Mouse (Mus musculus): Measurements from ENCODE around the gene Rarb. TPM values are rescaled to one million over a fixed set of nuclear protein-coding genes. Genes with fewer than 3 reads are reported as not detected.
A peak's percentile ranks its signal among the peaks of the same experiment; 100 is the strongest.

Gene Rarb
- polyA plus RNA-seq, 1 experiment from 2014 or later = 19.1 TPM

DNA sequence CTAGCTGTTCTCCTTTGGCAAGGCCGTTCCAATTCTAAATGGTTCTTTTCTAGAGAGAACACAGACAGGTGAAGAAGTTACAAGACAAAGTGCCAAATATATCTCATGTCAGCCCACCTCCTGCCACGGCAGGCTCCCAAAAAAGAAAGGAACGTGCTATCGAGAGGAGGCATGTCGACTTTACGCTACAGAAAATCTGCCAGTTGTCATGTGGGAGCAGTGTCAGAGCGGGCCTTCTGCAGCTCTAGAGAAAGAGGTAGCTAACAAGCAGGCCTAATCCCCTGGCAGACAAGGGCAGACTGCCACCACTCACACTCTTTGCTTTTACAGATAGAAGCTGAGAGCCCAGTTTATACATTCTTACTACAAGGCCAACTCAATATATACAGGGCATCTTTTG is 219.7 kb downstream of the Rarb start:
- Histone ChIP-seq H3K27me3 (ENCODE audit: low read depth, poor library complexity, severe bottlenecking) (no peaks in the 10 kb centered on the region), H3K9me3 (replicated peaks) (no peaks in the 10 kb centered on the region), H3K36me3 (no peaks in the 10 kb centered on the region), H3K27ac (no peak overlapping the region), H3K4me1 (peaks cover 34% of the 10 kb centered on the region), H3K4me3 (no peak overlapping the region)
- no peak for DNase-seq (ENCODE audit: low spot score)
- 67% methylated on average over 7 of the region's 7 CpGs for whole genome bisulfite sequencing

DNA sequence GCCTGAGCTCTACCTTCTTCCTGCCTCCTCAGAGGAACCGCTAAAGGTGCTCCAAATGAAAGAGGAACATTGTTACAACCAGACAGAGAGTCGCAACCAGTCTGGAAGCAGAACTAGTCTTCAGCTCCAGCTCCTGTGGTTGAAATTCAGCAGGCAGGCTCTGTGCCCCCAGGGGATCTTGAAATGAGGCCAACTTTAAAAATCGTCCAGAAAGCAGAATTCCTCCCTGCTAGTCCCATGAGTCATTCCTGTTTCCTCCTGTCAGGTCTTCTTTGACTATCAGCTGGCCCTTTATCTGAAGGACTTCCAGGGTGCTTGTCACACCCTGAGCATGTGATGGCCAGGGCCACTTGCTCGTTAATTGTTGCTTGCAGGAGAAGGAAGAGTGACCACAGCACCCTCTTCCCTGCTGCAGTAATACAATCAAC is 220.9 kb downstream of the Rarb start:
- H3K27me3 ChIP-seq (ENCODE audit: low read depth, poor library complexity, severe bottlenecking) = no peaks in the 10 kb centered on the region
- H3K4me1 ChIP-seq = peaks cover 23% of the 10 kb centered on the region
- peak; percentile 32 for DNase-seq (ENCODE audit: low spot score)
- H3K27ac ChIP-seq = peak overlapping the region; percentile 58
- H3K4me3 ChIP-seq = no peak overlapping the region
- no peaks in the 10 kb centered on the region for H3K36me3 ChIP-seq
- H3K9me3 ChIP-seq (replicated peaks) = no peaks in the 10 kb centered on the region
- WGBS = 28% methylated on average over 4 of the region's 4 CpGs

DNA sequence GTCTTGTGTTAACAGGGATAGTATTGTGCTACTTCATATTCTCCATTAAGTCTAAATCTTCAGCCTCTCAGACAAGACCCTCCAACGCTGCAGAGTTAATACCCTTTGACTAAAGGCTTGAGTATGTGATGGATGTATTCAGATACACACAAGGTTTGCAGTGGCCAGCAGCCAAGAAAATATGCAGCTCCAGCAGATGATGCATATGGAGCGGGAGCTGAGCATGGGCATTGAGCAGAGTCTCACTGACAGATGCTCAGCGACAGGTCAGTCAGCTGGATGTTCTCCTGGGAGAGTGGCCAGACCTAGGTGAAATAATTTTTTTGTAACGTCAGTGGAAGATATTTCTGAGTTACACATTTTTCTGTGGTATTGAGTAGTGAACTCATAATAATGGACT is 229.8 kb downstream of the Rarb start:
- H3K4me3 ChIP-seq = no peak overlapping the region
- no peak for DNase-seq (ENCODE audit: low spot score)
- WGBS = 91% methylated on average over 4 of the region's 4 CpGs
- H3K27me3 ChIP-seq (ENCODE audit: low read depth, poor library complexity, severe bottlenecking) = no peaks in the 10 kb centered on the region
- no peaks in the 10 kb centered on the region for H3K4me1 ChIP-seq
- no peaks in the 10 kb centered on the region for H3K36me3 ChIP-seq
- no peak overlapping the region for H3K27ac ChIP-seq
- H3K9me3 ChIP-seq (replicated peaks) = no peaks in the 10 kb centered on the region

DNA sequence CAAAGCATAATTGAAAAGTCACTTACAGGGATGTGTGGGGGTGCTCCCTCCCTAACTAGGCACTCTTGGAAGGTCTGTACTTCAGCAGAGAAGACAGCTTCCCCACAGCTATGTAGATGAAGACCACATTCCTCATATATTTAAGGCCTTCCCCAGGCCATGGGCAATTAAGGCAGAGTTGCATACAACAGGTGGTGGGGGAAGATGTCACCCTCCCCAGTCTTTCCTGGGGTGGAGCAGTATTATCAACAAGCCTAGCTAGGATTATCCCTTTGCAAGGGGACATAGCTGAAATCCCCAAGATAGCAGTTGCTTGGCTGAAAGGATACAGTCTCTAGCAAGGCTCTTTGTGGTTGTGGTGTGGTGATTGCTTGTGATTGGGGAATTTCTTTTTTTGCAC is 240.9 kb downstream of the Rarb start:
- peaks cover 5% of the 10 kb centered on the region for H3K4me1 ChIP-seq
- no peak overlapping the region for H3K27ac ChIP-seq

DNA sequence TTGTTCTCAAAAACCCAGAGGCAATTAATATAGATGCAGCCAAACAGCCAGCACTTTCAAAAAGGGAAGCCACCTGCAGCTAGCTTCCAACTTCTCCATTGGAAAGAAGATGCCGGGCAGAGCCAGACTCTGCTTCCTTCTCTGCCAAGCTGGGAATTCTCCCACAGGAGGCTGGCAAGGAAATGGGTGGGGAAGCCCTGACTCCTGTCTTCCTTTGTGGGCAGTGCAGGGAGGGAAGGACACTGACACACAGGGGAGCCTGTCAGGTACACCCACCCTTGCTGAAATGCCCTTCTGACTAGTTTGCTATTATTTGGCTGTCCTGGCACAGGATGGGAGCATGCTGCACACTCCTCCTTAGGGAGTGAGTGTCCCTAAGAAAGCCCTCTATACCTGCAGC is 241.9 kb downstream of the Rarb start:
- WGBS = 44% methylated on average over 1 of the region's 1 CpGs

More for the DNA sequence above, 240.9 kb downstream of the Rarb start:
- no peaks in the 10 kb centered on the region for H3K9me3 ChIP-seq (replicated peaks)
- no peaks in the 10 kb centered on the region for H3K36me3 ChIP-seq
- peaks cover 8% of the 10 kb centered on the region; the same call in 1 of the 2 replicates for H3K27me3 ChIP-seq (ENCODE audit: low read depth, poor library complexity, severe bottlenecking)
- H3K4me3 ChIP-seq = no peak overlapping the region
- DNase-seq (ENCODE audit: low spot score) = no peak

DNA sequence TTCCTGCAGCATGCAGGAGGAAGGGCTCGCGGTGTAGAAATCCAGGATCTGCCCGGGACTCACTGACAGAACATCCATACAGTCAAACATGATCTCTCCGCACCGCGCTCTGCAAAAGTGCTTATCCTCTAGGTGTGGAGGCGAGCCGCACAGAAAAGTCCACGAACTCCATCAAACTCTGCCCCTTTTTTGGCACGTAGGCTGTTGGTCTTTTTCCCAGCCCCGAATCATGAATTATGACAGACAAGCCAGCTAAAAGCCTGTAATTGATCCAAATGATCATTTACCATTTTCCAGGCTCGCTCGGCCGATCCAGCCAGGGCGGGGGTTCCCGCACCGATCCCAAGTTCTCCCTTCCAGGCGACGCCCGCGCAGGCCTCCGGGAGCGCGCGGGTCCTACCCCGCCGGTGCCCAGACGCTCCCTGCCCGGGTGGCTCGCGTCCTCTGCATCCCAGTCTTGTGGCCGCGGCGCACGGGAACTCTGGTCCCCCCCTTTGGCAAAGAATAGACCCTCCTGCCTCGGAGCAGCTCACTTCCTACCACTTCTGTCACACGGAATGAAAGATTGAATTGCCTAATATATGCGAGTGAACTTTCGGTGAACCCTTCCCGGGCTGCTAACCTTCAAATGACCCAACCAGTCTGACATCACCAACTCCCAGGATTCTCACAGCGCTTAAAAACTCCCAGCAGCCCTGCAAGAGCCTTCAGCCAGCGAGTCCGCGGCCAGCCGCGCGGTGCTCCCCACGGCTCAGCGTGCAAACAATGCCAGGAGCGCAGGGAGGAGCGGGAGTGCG is 243.8 kb downstream of the Rarb start:
- DNase-seq (ENCODE audit: low spot score) = peak; percentile 88
- peak overlapping the region; percentile 71 for H3K4me3 ChIP-seq
- H3K36me3 ChIP-seq = no peaks in the 10 kb centered on the region
- WGBS = under 1% methylated on average over 52 of the region's 52 CpGs
- H3K4me1 ChIP-seq = peaks cover 21% of the 10 kb centered on the region
- peak overlapping the region; percentile 91 for H3K27ac ChIP-seq
- no peaks in the 10 kb centered on the region for H3K9me3 ChIP-seq (replicated peaks)
- H3K27me3 ChIP-seq (ENCODE audit: low read depth, poor library complexity, severe bottlenecking) = peaks cover 8% of the 10 kb centered on the region; the same call in 1 of the 2 replicates

More for the DNA sequence above, 241.9 kb downstream of the Rarb start:
- H3K4me3 ChIP-seq = no peak overlapping the region
- H3K36me3 ChIP-seq = no peaks in the 10 kb centered on the region
- peaks cover 9% of the 10 kb centered on the region for H3K4me1 ChIP-seq
- H3K27ac ChIP-seq = no peak overlapping the region
- peaks cover 8% of the 10 kb centered on the region; the same call in 1 of the 2 replicates for H3K27me3 ChIP-seq (ENCODE audit: low read depth, poor library complexity, severe bottlenecking)
- no peak for DNase-seq (ENCODE audit: low spot score)
- H3K9me3 ChIP-seq (replicated peaks) = no peaks in the 10 kb centered on the region

DNA sequence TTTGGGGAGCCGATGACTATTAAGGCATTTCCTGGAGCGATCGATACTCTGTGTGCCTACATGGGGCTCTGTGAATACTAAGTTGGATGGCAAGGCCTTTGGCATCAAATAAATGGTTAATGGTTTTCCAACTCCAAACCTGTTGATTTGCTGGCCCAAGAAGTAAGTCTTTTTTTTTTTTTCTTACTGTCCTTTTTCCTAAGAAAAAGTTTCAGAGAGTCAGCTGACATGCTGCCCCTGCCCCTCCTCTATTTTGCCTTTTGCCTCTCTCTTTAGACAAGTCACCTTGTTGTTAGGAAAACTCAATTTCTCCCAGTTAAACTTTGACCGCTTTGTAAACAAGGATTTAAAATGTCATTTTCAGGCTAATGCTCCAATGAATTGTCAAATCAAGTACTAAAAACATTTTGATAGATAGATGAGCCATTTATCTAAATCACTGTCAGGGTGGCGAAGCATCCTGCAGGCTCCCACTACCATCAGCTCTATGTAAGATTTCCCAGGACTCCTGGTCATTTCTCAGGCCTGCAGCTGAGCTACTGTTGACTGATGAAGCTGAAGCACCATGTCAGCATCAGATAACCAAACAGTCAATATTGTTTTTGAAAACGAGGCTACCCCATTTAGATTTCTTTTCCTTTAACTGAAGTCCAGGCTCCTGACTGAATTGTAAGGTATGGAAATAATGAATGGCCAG is 245.3 kb downstream of the Rarb start:
- H3K36me3 ChIP-seq = no peaks in the 10 kb centered on the region
- peaks cover 34% of the 10 kb centered on the region for H3K4me1 ChIP-seq
- 28% methylated on average over 6 of the region's 6 CpGs for WGBS
- peaks cover 8% of the 10 kb centered on the region; the same call in 1 of the 2 replicates for H3K27me3 ChIP-seq (ENCODE audit: low read depth, poor library complexity, severe bottlenecking)
- peak; percentile 31 for DNase-seq (ENCODE audit: low spot score)
- H3K9me3 ChIP-seq (replicated peaks) = no peaks in the 10 kb centered on the region
- peak overlapping the region; percentile 71 for H3K4me3 ChIP-seq
- peak overlapping the region; percentile 91 for H3K27ac ChIP-seq

DNA sequence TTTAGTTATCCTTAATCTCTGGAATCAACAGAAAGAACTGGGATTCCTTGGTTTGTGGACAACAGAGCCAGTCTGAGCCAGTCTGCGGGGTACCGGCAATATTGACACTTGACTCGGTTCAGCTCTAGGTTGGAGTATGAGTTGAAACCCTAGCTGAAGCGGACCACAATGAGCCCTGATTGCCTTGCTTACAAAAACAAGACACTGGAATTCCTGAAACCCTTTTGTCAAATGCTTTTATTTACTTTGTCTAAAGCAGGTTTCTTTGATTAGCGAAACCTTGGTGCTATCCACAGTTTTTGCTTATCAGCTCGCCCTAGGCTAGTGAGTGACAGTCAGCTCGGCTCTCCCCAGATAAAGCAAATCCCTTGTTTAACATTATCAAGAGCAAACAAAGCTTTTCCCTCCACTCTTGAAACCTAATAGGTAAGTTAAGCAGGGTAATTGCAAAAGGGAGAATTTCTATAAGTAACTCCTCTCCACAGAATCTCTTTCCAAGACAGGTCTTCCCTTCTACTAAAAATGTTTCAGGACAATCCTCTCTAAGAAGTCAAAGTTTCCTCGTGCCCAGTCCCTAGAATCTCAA is 246.1 kb downstream of the Rarb start:
- no peaks in the 10 kb centered on the region for H3K36me3 ChIP-seq
- H3K4me3 ChIP-seq = peak overlapping the region; percentile 71
- 4% methylated on average over 8 of the region's 8 CpGs for WGBS
- H3K4me1 ChIP-seq = peaks cover 38% of the 10 kb centered on the region
- peaks cover 8% of the 10 kb centered on the region; the same call in 1 of the 2 replicates for H3K27me3 ChIP-seq (ENCODE audit: low read depth, poor library complexity, severe bottlenecking)
- DNase-seq (ENCODE audit: low spot score) = peak; percentile 35
- peak overlapping the region; percentile 32 for H3K27ac ChIP-seq
- no peaks in the 10 kb centered on the region for H3K9me3 ChIP-seq (replicated peaks)

DNA sequence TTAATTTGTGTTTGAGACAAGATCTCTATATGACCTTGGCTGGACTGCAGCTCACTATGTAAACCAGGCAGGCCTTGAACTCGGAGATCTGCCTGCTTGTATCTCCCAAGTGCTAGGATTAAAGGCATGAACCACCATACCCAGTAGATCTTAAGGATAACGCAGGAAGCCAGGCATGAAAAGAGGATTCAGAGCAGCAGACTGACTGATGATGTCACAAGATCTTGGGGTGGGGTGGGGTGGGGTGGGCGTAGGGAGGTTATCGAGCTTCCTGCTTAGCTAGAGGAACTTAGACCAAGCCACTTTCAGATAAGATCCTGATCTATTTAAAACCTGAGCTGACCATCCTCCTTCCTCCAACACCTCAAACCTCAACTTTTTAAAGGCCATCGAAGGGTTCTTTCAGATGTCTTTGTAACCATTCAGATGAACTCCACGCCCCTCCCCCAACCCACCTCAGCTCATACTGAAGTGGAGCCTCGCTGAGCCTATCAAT is 249.4 kb downstream of the Rarb start:
- DNase-seq (ENCODE audit: low spot score) = no peak
- Histone ChIP-seq H3K27me3 (ENCODE audit: low read depth, poor library complexity, severe bottlenecking) (peaks cover 8% of the 10 kb centered on the region; the same call in 1 of the 2 replicates), H3K4me1 (peaks cover 48% of the 10 kb centered on the region), H3K27ac (no peak overlapping the region), H3K9me3 (replicated peaks) (no peaks in the 10 kb centered on the region), H3K36me3 (no peaks in the 10 kb centered on the region), H3K4me3 (no peak overlapping the region)
- 55% methylated on average over 7 of the region's 7 CpGs for WGBS

DNA sequence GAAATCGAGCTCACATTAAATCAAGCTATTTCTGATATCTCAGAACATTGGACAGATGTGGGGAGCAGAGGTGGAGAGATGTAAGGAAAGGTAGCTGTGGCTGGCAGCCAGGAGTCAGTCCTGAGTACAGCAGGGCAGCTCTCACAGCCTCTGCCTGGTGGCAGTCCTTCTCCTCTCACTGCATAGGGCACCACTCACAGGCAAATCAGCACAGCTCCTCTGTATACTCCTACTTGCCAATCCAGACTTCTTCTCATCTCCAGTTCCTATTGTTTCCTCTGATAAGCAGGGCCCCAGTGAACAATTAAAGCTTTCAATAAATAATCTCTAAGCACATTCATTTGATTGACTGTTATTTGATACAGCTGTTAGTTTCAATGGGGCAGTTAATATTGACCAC is 252.0 kb downstream of the Rarb start:
- H3K9me3 ChIP-seq (replicated peaks) = no peaks in the 10 kb centered on the region
- no peaks in the 10 kb centered on the region for H3K36me3 ChIP-seq
- no peak for DNase-seq (ENCODE audit: low spot score)
- 94% methylated on average over 1 of the region's 1 CpGs for WGBS
- H3K27ac ChIP-seq = no peak overlapping the region
- H3K27me3 ChIP-seq (ENCODE audit: low read depth, poor library complexity, severe bottlenecking) = no peaks in the 10 kb centered on the region
- H3K4me1 ChIP-seq = peaks cover 61% of the 10 kb centered on the region
- no peak overlapping the region for H3K4me3 ChIP-seq

DNA sequence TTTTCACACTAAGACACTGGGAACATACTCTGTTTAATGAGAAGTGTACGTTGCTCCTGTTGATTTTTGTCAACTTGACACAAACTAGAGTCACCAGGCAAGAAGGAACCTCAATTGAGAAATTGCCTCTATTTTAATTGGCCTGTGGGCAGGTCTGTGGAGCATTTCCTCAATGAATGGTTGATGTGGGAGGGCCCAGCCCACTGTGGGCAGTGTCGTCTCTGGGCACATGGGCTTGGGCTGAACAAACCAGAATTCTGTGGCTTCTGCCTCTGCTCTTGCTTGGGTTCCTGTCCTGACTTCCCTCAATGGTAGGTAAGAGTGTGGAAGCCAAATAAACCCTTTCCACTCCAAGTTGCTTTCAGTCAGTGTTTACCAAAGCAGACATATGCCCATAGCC is 255.0 kb downstream of the Rarb start:
- Histone ChIP-seq H3K27ac (no peak overlapping the region), H3K36me3 (no peaks in the 10 kb centered on the region), H3K9me3 (replicated peaks) (no peaks in the 10 kb centered on the region), H3K4me3 (no peak overlapping the region), H3K4me1 (peaks cover 68% of the 10 kb centered on the region), H3K27me3 (ENCODE audit: low read depth, poor library complexity, severe bottlenecking) (no peaks in the 10 kb centered on the region; the same call in 1 of the 2 replicates)
- no peak for DNase-seq (ENCODE audit: low spot score)
- 63% methylated on average over 2 of the region's 2 CpGs for WGBS

DNA sequence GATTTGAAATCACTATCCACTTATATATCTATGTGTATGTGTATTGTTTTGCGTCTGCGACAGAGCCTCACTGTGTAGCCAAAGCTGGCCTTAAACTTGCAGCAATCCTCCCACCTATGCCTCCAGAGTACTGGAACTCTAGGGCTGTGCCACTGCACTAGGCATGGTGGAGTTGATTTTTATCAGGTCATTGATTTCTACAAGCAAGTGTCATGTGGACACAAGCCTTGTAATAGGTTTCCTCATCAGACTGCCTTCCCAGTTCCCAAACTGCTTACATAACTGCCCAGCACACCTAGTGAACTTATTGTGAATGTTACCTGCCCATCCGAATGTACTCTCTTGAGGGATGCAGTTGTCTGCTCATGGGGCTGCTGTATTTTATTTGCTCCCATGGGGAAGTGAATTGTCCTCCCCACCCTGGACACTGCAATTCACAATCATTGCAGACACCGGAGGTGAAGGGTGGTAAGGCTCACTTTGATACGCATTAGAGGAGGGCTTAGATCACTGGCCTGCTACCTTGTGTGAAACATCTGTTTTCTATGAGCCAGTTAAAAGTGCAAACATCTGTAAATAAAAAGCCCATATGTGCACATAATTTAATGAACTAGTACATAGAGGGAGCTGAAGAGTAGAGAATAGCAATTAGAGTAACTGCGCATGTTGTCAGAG is 257.3 kb downstream of the Rarb start:
- Histone ChIP-seq H3K9me3 (replicated peaks) (no peaks in the 10 kb centered on the region), H3K4me1 (peaks cover 53% of the 10 kb centered on the region), H3K27ac (no peak overlapping the region), H3K36me3 (no peaks in the 10 kb centered on the region), H3K27me3 (ENCODE audit: low read depth, poor library complexity, severe bottlenecking) (no peaks in the 10 kb centered on the region; the same call in 1 of the 2 replicates), H3K4me3 (no peak overlapping the region)
- DNase-seq (ENCODE audit: low spot score) = peak; percentile 36
- 48% methylated on average over 6 of the region's 6 CpGs for WGBS
